Mouse (Mus musculus) testis, adult 2 months (tissue): ENCODE results near the gene Wdr48.

Source experiments
- CTCF ChIP-seq: fragments of 200-500 bp; IDR thresholded peaks from 2 replicates; pipeline ENCODE4 v1.5.1; 2012; ENCODE audit warnings: low read depth, mild to moderate bottlenecking, inconsistent platforms, low read length, moderate library complexity; ENCODE audit not compliant: control insufficient read depth, insufficient read depth, insufficient replicate concordance
- POLR2A ChIP-seq: fragments of 200-500 bp; IDR thresholded peaks from 2 replicates; pipeline ENCODE4 v1.6.1; 2012; ENCODE audit warnings: low read depth, mild to moderate bottlenecking, inconsistent platforms, low read length, moderate library complexity; ENCODE audit not compliant: control insufficient read depth

- TF ChIP-seq CTCF (no peak), POLR2A (no peak)
These were observed 43.8 kb downstream of the Wdr48 start for GRCm38 (mm10) chr9:119938496-119938895.
